Mouse (Mus musculus) forebrain, embryonic 13.5 days (tissue): ENCODE measurements around the gene Sfrp5. TPM values are rescaled to one million over a fixed set of nuclear protein-coding genes. Genes with fewer than 3 reads are reported as not detected.

Experiments used
- ATAC-seq: fragments of 200-750 bp; cut with Nextera tagmentation; 2 replicates; pipeline ENCODE4 v1.8.0; 2017
- H3K27ac ChIP-seq: fragments of 300-500 bp; sonication (generic); 2 replicates; pipeline ENCODE4 v1.5.1; 2015; ENCODE audit warnings: inconsistent platforms, mild to moderate bottlenecking, moderate library complexity
- H3K27me3 ChIP-seq: fragments of 300-500 bp; sonication (generic); 2 replicates; pipeline ENCODE4 v1.6.1; 2015; ENCODE audit warnings: mild to moderate bottlenecking, inconsistent platforms
- H3K36me3 ChIP-seq: fragments of 300-500 bp; sonication (generic); 2 replicates; pipeline ENCODE4 v1.6.1; 2015; ENCODE audit warnings: mild to moderate bottlenecking, inconsistent platforms; ENCODE audit not compliant: poor library complexity, severe bottlenecking
- H3K4me1 ChIP-seq: fragments of 300-500 bp; sonication (generic); 2 replicates; pipeline ENCODE4 v1.6.1; 2015; ENCODE audit warnings: inconsistent platforms
- H3K4me2 ChIP-seq: fragments of 300-500 bp; sonication (generic); 2 replicates; pipeline ENCODE4 v1.6.1; 2015; ENCODE audit warnings: inconsistent platforms, mild to moderate bottlenecking, moderate library complexity
- H3K4me3 ChIP-seq: fragments of 300-500 bp; sonication (generic); 2 replicates; pipeline ENCODE4 v1.5.1; 2015; ENCODE audit warnings: mild to moderate bottlenecking, inconsistent platforms
- H3K9ac ChIP-seq: fragments of 300-500 bp; sonication (generic); 2 replicates; pipeline ENCODE4 v1.6.1; 2015; ENCODE audit warnings: mild to moderate bottlenecking, inconsistent platforms
- H3K9me3 ChIP-seq: fragments of 300-500 bp; sonication (generic); replicated peaks from 2 replicates; pipeline ENCODE4 v1.6.1; 2016; ENCODE audit warnings: inconsistent platforms
- WGBS: fragments of 180-500 bp; shearing (Covaris S2); methylation state at CpG from one replicate; pipeline ENCODE4 v1.1.7; 2015; 5-methylcytosine and 5-hydroxymethylcytosine counted together
- polyA plus RNA-seq: library from polyadenylated mRNA; unstranded; fragments of >200 nt; fragmentation: Nextera tagmentation; extraction: Ambion mirVana; gene quantifications from 2 replicates; pipeline ENCODE4 v1.2.1, GENCODE M21; 2015

Gene Sfrp5
- polyA plus RNA-seq, 1 experiment from 2014 or later, result not detected

DNA sequence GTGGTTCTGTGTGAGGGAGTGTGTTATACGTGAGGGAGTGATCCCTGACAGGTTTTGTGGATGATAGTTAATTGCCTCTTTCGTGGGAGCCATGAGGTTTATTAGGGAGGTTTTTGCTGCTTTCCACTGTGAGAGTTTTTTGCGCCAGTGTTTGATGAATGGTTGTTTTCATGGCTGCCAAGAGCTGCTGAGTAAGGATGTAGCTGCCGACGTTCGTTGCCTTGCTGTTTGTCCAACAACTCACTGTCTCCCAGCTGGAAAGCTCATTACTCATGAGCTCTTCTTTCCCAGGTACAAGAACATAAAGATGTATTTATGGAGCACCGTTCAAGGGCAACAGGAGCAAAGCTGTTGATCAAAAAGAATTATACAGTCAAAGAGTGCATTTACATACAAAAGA is 37.9 kb downstream of the Sfrp5 start:
- Histone ChIP-seq H3K36me3 (no peaks in the 10 kb centered on the region), H3K27me3 (peaks cover 18% of the 10 kb centered on the region), H3K4me3 (no peak overlapping the region), H3K9ac (no peak overlapping the region), H3K27ac (no peak overlapping the region), H3K4me2 (peak overlapping the region; percentile 5; the same call in 1 of the 2 replicates), H3K4me1 (0 out of 2 replicates have a peak, but pooled peaks cover 6% of the 10 kb centered on the region), H3K9me3 (no peaks in the 10 kb centered on the region)
- ATAC-seq, result no peak
- WGBS, result 46% methylated on average over 7 of the region's 7 CpGs

DNA sequence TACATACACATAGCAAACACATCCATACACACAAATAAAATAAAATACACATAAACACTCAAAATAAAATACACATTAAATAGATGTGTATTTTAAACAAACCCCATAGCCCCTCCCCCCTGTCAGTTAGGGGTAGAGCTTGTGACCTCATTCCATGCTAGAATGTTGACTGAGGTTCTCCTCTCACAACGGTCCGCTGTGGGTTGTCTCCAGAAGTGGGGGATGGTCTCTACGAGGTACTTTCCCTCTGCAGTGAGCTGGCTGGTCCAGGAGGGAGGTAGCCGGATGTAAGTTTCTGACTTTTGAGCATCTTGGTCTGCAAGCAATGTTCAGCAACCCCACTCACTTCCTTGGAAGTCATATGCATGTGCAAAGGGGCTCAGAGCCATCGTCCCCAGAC is 38.3 kb downstream of the Sfrp5 start, which contains the start of gene Zfyve27:
TSS of gene Zfyve27 (plus strand) at position 188 of the 400 bp plus-strand sequence.
- Histone ChIP-seq H3K4me1 (0 out of 2 replicates have a peak, but pooled peaks cover 6% of the 10 kb centered on the region), H3K36me3 (no peaks in the 10 kb centered on the region), H3K9me3 (no peaks in the 10 kb centered on the region), H3K9ac (no peak within 1 kb of the TSS), H3K4me3 (no peak within 1 kb of the TSS), H3K4me2 (peak within 1 kb of the TSS; percentile 5; the same call in 1 of the 2 replicates), H3K27ac (no peak within 1 kb of the TSS), H3K27me3 (peaks cover 15% of the 10 kb centered on the region)
- WGBS, result 74% methylated on average over 5 of the region's 5 CpGs
- no peak for ATAC-seq

DNA sequence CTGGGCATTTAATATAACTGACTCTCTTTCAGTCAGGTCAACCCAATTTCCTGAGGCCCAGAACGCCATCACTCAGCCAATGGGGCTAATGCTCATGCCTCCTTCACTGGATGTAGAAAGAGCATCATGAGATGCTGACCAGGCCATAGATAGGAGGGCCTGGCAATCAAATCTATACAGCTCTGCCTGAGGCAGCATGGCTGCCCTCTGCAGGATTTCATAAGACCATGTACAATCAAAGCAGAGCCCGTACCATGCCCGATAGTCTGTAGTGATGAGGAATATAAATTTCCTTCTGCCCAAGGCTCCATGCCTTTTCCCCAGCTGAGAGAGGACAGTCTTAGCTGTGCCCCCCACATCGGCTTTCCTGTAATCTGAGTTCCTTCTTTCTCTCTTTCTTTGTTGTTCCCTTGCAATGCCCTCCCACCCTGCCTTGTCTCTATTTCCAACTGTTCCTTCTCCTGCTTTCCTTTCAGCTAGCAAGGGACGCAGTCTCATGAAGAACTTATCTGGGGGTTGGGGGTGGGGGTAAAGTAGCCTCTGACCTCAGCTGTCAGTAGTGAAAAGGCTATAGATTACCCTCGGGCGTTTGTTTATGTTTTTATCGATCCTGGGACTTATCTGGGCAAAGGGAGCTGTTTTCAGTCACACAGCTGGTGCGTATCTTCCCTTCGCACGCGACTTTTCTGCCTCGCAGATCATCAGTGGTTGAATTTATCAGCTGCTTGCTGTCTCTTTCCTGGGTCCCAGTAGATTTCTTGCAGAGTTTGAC is 43.6 kb downstream of the Sfrp5 start:
- no peaks in the 10 kb centered on the region for H3K27me3 ChIP-seq
- 73% methylated on average over 13 of the region's 13 CpGs for WGBS

DNA sequence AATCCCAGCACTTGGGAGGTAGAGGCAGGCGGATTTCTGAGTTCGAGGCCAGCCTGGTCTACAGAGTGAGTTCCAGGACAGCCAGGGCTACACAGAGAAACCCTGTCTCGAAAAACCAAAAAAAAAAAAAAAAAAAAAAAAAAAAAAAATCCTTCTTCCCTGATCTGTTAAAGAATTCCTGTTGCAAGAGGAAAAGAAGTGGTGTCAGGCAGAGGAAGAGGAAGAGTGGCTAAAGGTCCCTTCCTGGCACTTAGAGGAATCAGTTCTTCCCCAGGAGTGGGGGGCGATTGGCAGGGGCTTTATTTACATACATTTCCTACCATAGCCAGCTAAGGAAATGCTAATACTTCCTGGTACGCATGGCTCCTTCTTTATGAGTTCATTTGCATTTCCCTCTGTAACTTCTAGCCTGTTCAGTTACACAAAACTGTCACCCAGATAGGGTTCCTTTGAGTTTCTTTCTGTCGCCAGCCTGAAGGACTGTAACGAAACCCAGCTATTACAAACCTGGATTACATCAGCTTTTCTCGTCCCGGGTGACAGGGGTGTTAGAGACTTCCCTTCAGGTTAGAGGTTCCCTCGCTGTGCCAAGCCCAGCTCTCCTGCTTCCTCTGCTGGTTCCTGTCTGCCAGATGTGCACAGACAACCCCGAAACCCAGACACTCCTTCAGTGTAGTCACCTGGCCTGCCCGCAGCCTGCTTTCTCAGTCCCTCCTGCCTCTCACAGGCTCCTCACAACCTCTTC is 44.4 kb downstream of the Sfrp5 start:
- H3K27ac ChIP-seq, result no peak overlapping the region
- H3K4me1 ChIP-seq, result no peaks in the 10 kb centered on the region
- ATAC-seq, result no peak
- no peak overlapping the region for H3K9ac ChIP-seq
- H3K9me3 ChIP-seq, result no peaks in the 10 kb centered on the region
- no peaks in the 10 kb centered on the region for H3K36me3 ChIP-seq
- WGBS, result 72% methylated on average over 12 of the region's 12 CpGs
- no peaks in the 10 kb centered on the region for H3K27me3 ChIP-seq
- no peak overlapping the region for H3K4me3 ChIP-seq
- no peak overlapping the region for H3K4me2 ChIP-seq

More for the DNA sequence above, 43.6 kb downstream of the Sfrp5 start:
- H3K36me3 ChIP-seq, result no peaks in the 10 kb centered on the region
- no peak overlapping the region for H3K9ac ChIP-seq
- no peak overlapping the region for H3K4me3 ChIP-seq
- H3K4me1 ChIP-seq, result no peaks in the 10 kb centered on the region
- no peaks in the 10 kb centered on the region for H3K9me3 ChIP-seq
- H3K27ac ChIP-seq, result no peak overlapping the region
- no peak for ATAC-seq
- H3K4me2 ChIP-seq, result no peak overlapping the region

DNA sequence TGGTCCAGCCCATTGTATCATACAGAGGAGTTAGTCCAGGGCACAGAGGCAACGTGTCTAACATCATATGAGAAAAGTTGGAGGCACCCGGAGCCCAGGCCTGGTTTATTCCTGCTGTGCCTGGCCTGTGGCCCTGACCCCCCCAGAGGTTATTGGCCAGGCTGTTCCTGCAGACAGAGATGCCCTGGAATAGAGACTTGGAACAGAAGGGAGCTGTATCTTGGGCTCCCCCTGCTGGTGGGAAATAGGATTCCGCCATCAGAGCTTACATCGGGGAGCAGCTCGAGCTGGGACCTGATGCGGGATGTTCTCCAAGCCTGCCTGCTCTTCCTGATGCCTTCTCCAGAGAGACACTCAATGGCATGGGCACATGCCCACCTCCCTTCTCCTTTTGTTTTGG is 50.1 kb downstream of the Sfrp5 start:
- H3K27me3 ChIP-seq, result peaks cover 21% of the 10 kb centered on the region
- H3K4me3 ChIP-seq, result no peak overlapping the region
- ATAC-seq, result peak; percentile 59; the same call in 1 of the 2 replicates
- no peaks in the 10 kb centered on the region for H3K9me3 ChIP-seq
- peaks cover 16% of the 10 kb centered on the region for H3K4me1 ChIP-seq
- H3K4me2 ChIP-seq, result no peak overlapping the region
- no peak overlapping the region for H3K9ac ChIP-seq
- WGBS, result 6% methylated on average over 6 of the region's 6 CpGs
- no peak overlapping the region for H3K27ac ChIP-seq
- H3K36me3 ChIP-seq, result no peaks in the 10 kb centered on the region

DNA sequence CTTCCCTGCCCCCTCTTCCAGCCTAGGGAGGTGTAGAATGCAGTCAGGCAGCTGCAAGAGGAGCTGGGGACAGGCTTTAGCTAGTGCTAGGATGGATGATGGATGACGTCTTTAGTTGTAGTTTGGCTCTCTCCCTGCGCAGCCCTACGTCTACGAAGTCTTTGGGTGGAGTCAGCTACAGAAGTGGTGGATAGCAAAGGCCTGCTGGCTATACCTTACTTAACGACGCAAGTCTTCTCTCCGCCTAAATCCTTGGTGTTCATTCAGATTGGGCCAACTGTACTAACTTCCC is 53.5 kb downstream of the Sfrp5 start:
- H3K27me3 ChIP-seq, result peaks cover 37% of the 10 kb centered on the region
- no peak for ATAC-seq
- H3K27ac ChIP-seq, result no peak overlapping the region
- no peaks in the 10 kb centered on the region for H3K36me3 ChIP-seq
- no peaks in the 10 kb centered on the region for H3K9me3 ChIP-seq
- WGBS, result 27% methylated on average over 7 of the region's 7 CpGs
- peak overlapping the region; percentile 77 for H3K9ac ChIP-seq
- H3K4me3 ChIP-seq, result peak overlapping the region; percentile 60
- peak overlapping the region; percentile 85 for H3K4me2 ChIP-seq
- H3K4me1 ChIP-seq, result peaks cover 17% of the 10 kb centered on the region

Other genes with a start within 250 kb of the Sfrp5 start
- gene Mms19, start 221.1 kb downstream of the Sfrp5 start, polyA plus RNA-seq, result 32.6 and 35.2 TPM in 2 replicates
- gene Ubtd1, start 220.5 kb downstream of the Sfrp5 start, polyA plus RNA-seq, result 5.7 and 5.8 TPM in 2 replicates
- 0.15 and 0.21 TPM in 2 replicates for gene Ankrd2, start 166.3 kb downstream of the Sfrp5 start, polyA plus RNA-seq
- gene Hoga1, start 156.6 kb downstream of the Sfrp5 start, polyA plus RNA-seq, result 0.79 and 1.1 TPM in 2 replicates
- gene 4933411K16Rik, start 150.0 kb downstream of the Sfrp5 start, polyA plus RNA-seq, result not detected in 2 replicates
- 114 and 118 TPM in 2 replicates for gene Morn4, start 115.9 kb downstream of the Sfrp5 start, polyA plus RNA-seq
- 16.5 and 21.7 TPM in 2 replicates for gene Pi4k2a, start 111.8 kb downstream of the Sfrp5 start, polyA plus RNA-seq
- 10.1 and 10.3 TPM in 2 replicates for gene Avpi1, start 73.2 kb downstream of the Sfrp5 start, polyA plus RNA-seq
- gene Marveld1, start 54.9 kb downstream of the Sfrp5 start, polyA plus RNA-seq, result 1.7 and 2.0 TPM in 2 replicates
- gene Zfyve27, start 38.3 kb downstream of the Sfrp5 start, polyA plus RNA-seq, result 43.5 and 45.6 TPM in 2 replicates
- 12.9 and 14.9 TPM in 2 replicates for gene Golga7b, start 45.3 kb upstream of the Sfrp5 start, polyA plus RNA-seq
- gene Crtac1, start 229.5 kb upstream of the Sfrp5 start, polyA plus RNA-seq, result 12.0 and 14.1 TPM in 2 replicates